Mouse (Mus musculus): ENCODE measurements at regions not wholly inside any gene's neighbourhood (a gene's known extent, or its start where the extent isn't known, plus 50 kb on each side); places are given as distances from the start of the nearest gene placed in this dataset.
"Not testable (repeated sequence)": the region's sequence is repeated elsewhere in the genome, so short reads cannot be mapped to it uniquely, and the experiment has no call there.

GRCm38 (mm10) chr17:53087516-53087915 lies 375.6 kb downstream of the Efhb start:
- 33% methylated on average over 2 of the region's 2 CpGs for WGBS
- Histone ChIP-seq H3K4me1 (ENCODE audit: control insufficient read depth, insufficient read depth, low read length) (no peaks in the 10 kb centered on the region), H3K27ac (ENCODE audit: low read length) (no peak overlapping the region), H3K9ac (ENCODE audit: low read depth, low read length) (no peak overlapping the region), H3K27me3 (ENCODE audit: control insufficient read depth, insufficient read depth, low read depth, low read length) (no peaks in the 10 kb centered on the region), H3K9me3 (replicated peaks; ENCODE audit: control insufficient read depth, low read length, poor library complexity, severe bottlenecking) (no peaks in the 10 kb centered on the region), H3K4me3 (ENCODE audit: low read depth, low read length) (no peak overlapping the region), H3K4me2 (ENCODE audit: low read length) (no peak overlapping the region), H3K36me3 (ENCODE audit: control insufficient read depth, insufficient read depth, low read length) (no peaks in the 10 kb centered on the region)
- no peak for ATAC-seq

DNA sequence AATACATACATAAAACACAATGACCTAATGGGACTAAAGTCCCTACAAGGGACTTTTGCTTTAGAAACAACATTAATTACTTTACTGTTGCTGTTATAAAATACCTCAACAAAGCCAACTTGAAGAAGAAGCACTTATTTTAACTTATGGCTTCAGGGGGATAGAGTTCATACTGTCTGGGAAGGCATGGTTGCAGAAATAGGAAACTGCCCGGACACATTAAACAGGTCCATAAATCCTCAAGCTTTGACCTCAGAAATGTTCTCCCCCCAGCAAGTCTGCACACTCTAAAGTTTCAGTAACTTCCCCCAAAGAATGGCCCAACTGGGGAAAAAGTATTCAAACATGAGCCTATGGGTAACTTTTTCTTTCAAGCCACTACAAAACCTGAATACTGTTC lies 380.9 kb downstream of the Efhb start:
- Histone ChIP-seq H3K27ac (ENCODE audit: low read length) (no peak overlapping the region), H3K4me3 (ENCODE audit: low read depth, low read length) (no peak overlapping the region), H3K4me1 (ENCODE audit: control insufficient read depth, insufficient read depth, low read length) (no peaks in the 10 kb centered on the region), H3K27me3 (ENCODE audit: control insufficient read depth, insufficient read depth, low read depth, low read length) (no peaks in the 10 kb centered on the region), H3K9ac (ENCODE audit: low read depth, low read length) (no peak overlapping the region), H3K9me3 (replicated peaks; ENCODE audit: control insufficient read depth, low read length, poor library complexity, severe bottlenecking) (no peaks in the 10 kb centered on the region), H3K4me2 (ENCODE audit: low read length) (no peak overlapping the region), H3K36me3 (ENCODE audit: control insufficient read depth, insufficient read depth, low read length) (no peaks in the 10 kb centered on the region)
- WGBS: 87% methylated on average over 1 of the region's 1 CpGs
- ATAC-seq: no peak

- H3K27me3 ChIP-seq (ENCODE audit: control insufficient read depth, insufficient read depth, low read depth, low read length); ATAC-seq: not testable (repeated sequence)
- 60% methylated on average over 4 of the region's 4 CpGs for WGBS
Measured at GRCm38 (mm10) chr17:53079281-53079680, 383.8 kb downstream of the Efhb start.

GRCm38 (mm10) chr17:53061733-53062132 lies 401.4 kb downstream of the Efhb start:
- 0 out of 2 replicates have a peak, but pooled peaks have one; percentile 62 for ATAC-seq
- Histone ChIP-seq H3K4me3 (ENCODE audit: low read depth, low read length) (no peak overlapping the region), H3K9ac (ENCODE audit: low read depth, low read length) (no peak overlapping the region), H3K27me3 (ENCODE audit: control insufficient read depth, insufficient read depth, low read depth, low read length) (no peaks in the 10 kb centered on the region), H3K9me3 (replicated peaks; ENCODE audit: control insufficient read depth, low read length, poor library complexity, severe bottlenecking) (no peaks in the 10 kb centered on the region), H3K27ac (ENCODE audit: low read length) (no peak overlapping the region), H3K4me1 (ENCODE audit: control insufficient read depth, insufficient read depth, low read length) (no peaks in the 10 kb centered on the region), H3K36me3 (ENCODE audit: control insufficient read depth, insufficient read depth, low read length) (no peaks in the 10 kb centered on the region), H3K4me2 (ENCODE audit: low read length) (no peak overlapping the region)
- WGBS: 69% methylated on average over 3 of the region's 3 CpGs

More at GRCm38 (mm10) chr17:53079281-53079680, 383.8 kb downstream of the Efhb start:
- not testable (repeated sequence) for H3K36me3 ChIP-seq (ENCODE audit: control insufficient read depth, insufficient read depth, low read length); H3K9ac ChIP-seq (ENCODE audit: low read depth, low read length); H3K4me1 ChIP-seq (ENCODE audit: control insufficient read depth, insufficient read depth, low read length); H3K4me3 ChIP-seq (ENCODE audit: low read depth, low read length); H3K9me3 ChIP-seq (replicated peaks; ENCODE audit: control insufficient read depth, low read length, poor library complexity, severe bottlenecking); H3K4me2 ChIP-seq (ENCODE audit: low read length); H3K27ac ChIP-seq (ENCODE audit: low read length)
